Mouse (Mus musculus) thymus, postnatal 36 days (tissue): ENCODE results near the gene Pes1.
"Not testable (repeated sequence)": the region's sequence is repeated elsewhere in the genome, so short reads cannot be mapped to it uniquely, and the experiment has no call there.

Experiments used
- DNase-seq, 2 experiments: peaks; one replicate each; pipeline ENCODE4 v3.0.0; 2022; ENCODE audit warnings: mixed read lengths in 2 of 2

The Pes1 gene

DNA sequence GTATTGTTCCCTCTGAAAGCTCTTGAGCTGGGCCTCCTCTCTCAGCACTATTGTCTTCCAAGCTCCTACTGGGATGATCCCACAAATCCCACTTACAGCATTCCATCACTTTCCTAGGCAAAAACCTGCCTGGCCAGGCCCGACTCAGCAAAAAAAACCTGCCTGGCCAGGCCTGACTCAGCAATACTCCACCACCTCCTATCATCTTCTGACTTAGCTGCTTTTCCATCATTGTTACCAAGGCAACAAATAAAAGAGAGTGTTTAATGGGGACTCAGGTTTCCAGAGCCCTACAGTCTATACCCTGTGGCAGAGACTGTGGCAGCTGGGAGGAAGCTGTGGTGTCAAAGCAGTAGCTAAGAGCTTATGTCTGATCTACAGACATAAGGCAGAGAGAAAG, 48.8 kb downstream of the Pes1 start:
- no peak for DNase-seq

DNA sequence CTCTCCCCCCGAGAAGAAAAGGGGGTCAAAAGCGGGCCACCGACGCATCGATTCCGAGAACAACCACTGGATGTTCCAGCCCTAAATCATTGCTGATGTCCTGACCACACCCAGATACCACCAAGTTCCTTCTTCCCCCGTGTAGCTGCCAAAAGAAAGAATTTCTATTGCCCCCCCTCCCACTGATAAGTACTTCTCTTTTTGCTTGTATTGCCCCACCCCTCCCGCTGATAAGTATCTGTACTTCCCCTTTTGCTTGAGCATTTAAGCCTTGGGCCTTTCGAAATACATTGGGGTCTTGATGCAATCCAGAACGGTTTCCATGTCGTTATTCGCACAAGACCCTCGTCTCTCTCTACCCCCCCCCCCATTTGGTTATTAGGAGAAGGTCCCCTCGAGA, 52.0 kb downstream of the Pes1 start:
- not testable (repeated sequence) for DNase-seq

- DNase-seq, result not testable (repeated sequence)
Observed at GRCm38 (mm10) chr11:4022111-4022510, 58.3 kb downstream of the Pes1 start.

- no peak for DNase-seq
Observed at GRCm38 (mm10) chr11:4023321-4023720, 59.5 kb downstream of the Pes1 start.

DNA sequence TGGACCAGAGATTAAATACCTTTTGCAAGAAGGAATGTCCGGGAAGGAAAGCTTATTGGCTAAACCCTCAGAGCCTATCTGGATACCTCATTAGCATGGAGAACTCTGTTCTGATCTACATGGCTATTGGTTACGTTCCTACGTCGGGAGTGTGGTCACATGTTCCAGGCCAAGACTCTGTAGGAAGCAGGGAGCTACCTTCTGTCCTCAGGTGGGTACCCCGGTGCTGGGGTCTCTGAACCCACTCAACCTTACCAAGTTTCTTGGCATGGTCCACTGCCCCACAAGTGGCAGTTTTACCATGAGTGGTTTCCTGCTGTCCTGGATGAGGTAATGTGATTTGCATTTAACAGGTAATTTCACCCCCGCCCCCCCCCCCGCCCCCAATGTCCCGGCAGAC, 63.3 kb downstream of the Pes1 start:
- DNase-seq, result no peak

GRCm38 (mm10) chr11:4027561-4028334, 64.0 kb downstream of the Pes1 start:
- no peak for DNase-seq

DNA sequence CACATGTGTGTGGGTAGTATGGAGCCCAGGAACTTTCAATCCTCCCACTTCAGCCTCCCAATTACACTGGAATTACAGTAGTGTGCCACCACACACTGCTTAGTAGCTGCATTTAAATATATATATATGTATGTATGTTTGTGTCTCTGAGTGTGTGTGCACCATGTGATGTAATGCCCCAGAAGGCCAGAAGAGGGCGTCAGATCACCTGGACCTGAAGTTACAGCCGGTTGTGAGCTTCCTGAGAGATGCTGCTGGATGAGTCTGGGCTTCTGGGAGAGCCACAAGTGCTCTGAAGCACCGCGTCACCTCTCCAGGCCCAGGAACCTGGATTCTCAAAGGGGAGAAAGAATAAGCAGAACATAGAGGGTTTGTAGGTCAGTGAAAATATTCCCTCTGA, 65.6 kb downstream of the Pes1 start:
- DNase-seq, result no peak
